Mouse (Mus musculus): ENCODE measurements around the gene Lcn12. TPM values are rescaled to one million over a fixed set of nuclear protein-coding genes. Genes with fewer than 3 reads are reported as not detected.

Lcn12 gene
- polyA plus RNA-seq, 1 experiment from 2014 or later: not detected

Small RNAs within 50 kb of the gene (microRNA-seq; reads per million reads assigned to microRNA genes)
- not detected for gene Mir3087

Other genes starting within 250 kb of the Lcn12 start
- gene AL732309.1, start 247.0 kb downstream of the Lcn12 start, polyA plus RNA-seq (2014; fragmentation: Nextera tagmentation; extraction: Ambion mirVana): 1.8 and 2.4 TPM in 2 replicates
- gene Tmem203, start 238.5 kb downstream of the Lcn12 start, polyA plus RNA-seq (2014; fragmentation: Nextera tagmentation; extraction: Ambion mirVana): 12.3 and 16.3 TPM in 2 replicates
- gene Tprn, start 231.3 kb downstream of the Lcn12 start, polyA plus RNA-seq (2014; fragmentation: Nextera tagmentation; extraction: Ambion mirVana): 2.3 and 3.1 TPM in 2 replicates
- gene Ssna1, start 221.5 kb downstream of the Lcn12 start, polyA plus RNA-seq (2014; fragmentation: Nextera tagmentation; extraction: Ambion mirVana): 150 and 163 TPM in 2 replicates
- 70.2 and 71.3 TPM in 2 replicates for gene Anapc2, start 221.4 kb downstream of the Lcn12 start, polyA plus RNA-seq (2014; fragmentation: Nextera tagmentation; extraction: Ambion mirVana)
- not detected in 2 replicates for gene Tmem210, start 205.8 kb downstream of the Lcn12 start, polyA plus RNA-seq (2014; fragmentation: Nextera tagmentation; extraction: Ambion mirVana)
- gene Lrrc26, start 204.0 kb downstream of the Lcn12 start, polyA plus RNA-seq (2014; fragmentation: Nextera tagmentation; extraction: Ambion mirVana): not detected in 2 replicates
- 0.05 TPM in 1 of 2 replicates, not detected in the other for gene Grin1, start 174.7 kb downstream of the Lcn12 start, polyA plus RNA-seq (2014; fragmentation: Nextera tagmentation; extraction: Ambion mirVana)
- gene Man1b1, start 161.6 kb downstream of the Lcn12 start, polyA plus RNA-seq (2014; fragmentation: Nextera tagmentation; extraction: Ambion mirVana): 42.8 and 48.1 TPM in 2 replicates
- 11.5 and 12.4 TPM in 2 replicates for gene Dpp7, start 137.6 kb downstream of the Lcn12 start, polyA plus RNA-seq (2014; fragmentation: Nextera tagmentation; extraction: Ambion mirVana)
- 17.6 and 18.3 TPM in 2 replicates for gene Uap1l1, start 128.2 kb downstream of the Lcn12 start, polyA plus RNA-seq (2014; fragmentation: Nextera tagmentation; extraction: Ambion mirVana)
- gene Sapcd2, start 121.6 kb downstream of the Lcn12 start, polyA plus RNA-seq (2014; fragmentation: Nextera tagmentation; extraction: Ambion mirVana): 14.4 and 17.7 TPM in 2 replicates
- gene Entpd2, start 98.0 kb downstream of the Lcn12 start, polyA plus RNA-seq (2014; fragmentation: Nextera tagmentation; extraction: Ambion mirVana): 0.81 and 0.85 TPM in 2 replicates
- 29.3 and 29.5 TPM in 2 replicates for gene Npdc1, start 94.6 kb downstream of the Lcn12 start, polyA plus RNA-seq (2014; fragmentation: Nextera tagmentation; extraction: Ambion mirVana)
- gene Fut7, start 70.6 kb downstream of the Lcn12 start, polyA plus RNA-seq (2014; fragmentation: Nextera tagmentation; extraction: Ambion mirVana): 0.14 TPM in 1 of 2 replicates, not detected in the other
- 3.8 and 4.3 TPM in 2 replicates for gene Abca2, start 65.2 kb downstream of the Lcn12 start, polyA plus RNA-seq (2014; fragmentation: Nextera tagmentation; extraction: Ambion mirVana)
- 3.8 and 4.6 TPM in 2 replicates for gene Clic3, start 37.1 kb downstream of the Lcn12 start, polyA plus RNA-seq (2014; fragmentation: Nextera tagmentation; extraction: Ambion mirVana)
- 31.0 and 32.6 TPM in 2 replicates for gene Paxx, start 32.8 kb downstream of the Lcn12 start, polyA plus RNA-seq (2014; fragmentation: Nextera tagmentation; extraction: Ambion mirVana)
- 98.5 and 112 TPM in 2 replicates for gene Ptgds, start 23.9 kb downstream of the Lcn12 start, polyA plus RNA-seq (2014; fragmentation: Nextera tagmentation; extraction: Ambion mirVana)
- 82.8 and 85.2 TPM in 2 replicates for gene Fbxw5, start 6.8 kb upstream of the Lcn12 start, polyA plus RNA-seq (2014; fragmentation: Nextera tagmentation; extraction: Ambion mirVana)
- gene C8g, start 7.8 kb upstream of the Lcn12 start, polyA plus RNA-seq (2014; fragmentation: Nextera tagmentation; extraction: Ambion mirVana): 2.9 and 4.9 TPM in 2 replicates
- 19.1 and 19.8 TPM in 2 replicates for gene Traf2, start 53.0 kb upstream of the Lcn12 start, polyA plus RNA-seq (2014; fragmentation: Nextera tagmentation; extraction: Ambion mirVana)
- gene Edf1, start 63.9 kb upstream of the Lcn12 start, polyA plus RNA-seq (2014; fragmentation: Nextera tagmentation; extraction: Ambion mirVana): 279 and 319 TPM in 2 replicates
- gene Mamdc4, start 80.9 kb upstream of the Lcn12 start, polyA plus RNA-seq (2014; fragmentation: Nextera tagmentation; extraction: Ambion mirVana): 1.4 and 1.9 TPM in 2 replicates
- gene Phpt1, start 81.3 kb upstream of the Lcn12 start, polyA plus RNA-seq (2014; fragmentation: Nextera tagmentation; extraction: Ambion mirVana): 240 and 250 TPM in 2 replicates
- not detected in 2 replicates for gene Ajm1, start 87.8 kb upstream of the Lcn12 start, polyA plus RNA-seq (2014; fragmentation: Nextera tagmentation; extraction: Ambion mirVana)
- gene Rabl6, start 114.6 kb upstream of the Lcn12 start, polyA plus RNA-seq (2014; fragmentation: Nextera tagmentation; extraction: Ambion mirVana): 41.9 and 42.1 TPM in 2 replicates
- 0.07 and 0.27 TPM in 2 replicates for gene Ccdc183, start 123.8 kb upstream of the Lcn12 start, polyA plus RNA-seq (2014; fragmentation: Nextera tagmentation; extraction: Ambion mirVana)
- 22.8 and 28.2 TPM in 2 replicates for gene Tmem141, start 128.1 kb upstream of the Lcn12 start, polyA plus RNA-seq (2014; fragmentation: Nextera tagmentation; extraction: Ambion mirVana)
- 1.8 and 3.2 TPM in 2 replicates for gene Fcna, start 134.1 kb upstream of the Lcn12 start, polyA plus RNA-seq (2014; fragmentation: Nextera tagmentation; extraction: Ambion mirVana)
- gene Lcn8, start 159.2 kb upstream of the Lcn12 start, polyA plus RNA-seq (2014; fragmentation: Nextera tagmentation; extraction: Ambion mirVana): not detected in 2 replicates
- not detected in 2 replicates for gene Lcn5, start 164.0 kb upstream of the Lcn12 start, polyA plus RNA-seq (2014; fragmentation: Nextera tagmentation; extraction: Ambion mirVana)
- gene Lcn6, start 182.9 kb upstream of the Lcn12 start, polyA plus RNA-seq (2014; fragmentation: Nextera tagmentation; extraction: Ambion mirVana): not detected in 2 replicates
- not detected in 2 replicates for gene Lcn10, start 188.8 kb upstream of the Lcn12 start, polyA plus RNA-seq (2014; fragmentation: Nextera tagmentation; extraction: Ambion mirVana)
- gene Obp2a, start 206.1 kb upstream of the Lcn12 start, polyA plus RNA-seq (2014; fragmentation: Nextera tagmentation; extraction: Ambion mirVana): not detected in 2 replicates
- 36.7 and 44.1 TPM in 2 replicates for gene Bmyc, start 212.8 kb upstream of the Lcn12 start, polyA plus RNA-seq (2014; fragmentation: Nextera tagmentation; extraction: Ambion mirVana)
- gene Obp2b, start 243.1 kb upstream of the Lcn12 start, polyA plus RNA-seq (2014; fragmentation: Nextera tagmentation; extraction: Ambion mirVana): not detected in 2 replicates

All from heart, embryonic 14.5 days (tissue).